Mouse (Mus musculus): Measurements from ENCODE around the gene Oat.

- TF ChIP-seq CTCF (IDR thresholded peaks at IDR 0.05; ENCODE audit: borderline replicate concordance, insufficient read depth, low read length) (no peak), POLR2A (IDR thresholded peaks at IDR 0.05; ENCODE audit: low read depth, low read length) (no peak)
These were observed 16.9 kb downstream of the Oat start for GRCm38 (mm10) chr7:132559138-132559766.

Data from embryonic fibroblast, embryonic 13.5 days (primary cell).